Mouse (Mus musculus) limb, embryonic 11.5 days (tissue): ENCODE results near the gene Atrn. TPM values are rescaled to one million over a fixed set of nuclear protein-coding genes. Genes with fewer than 3 reads are reported as not detected.
"Not testable (repeated sequence)": the region's sequence is repeated elsewhere in the genome, so short reads cannot be mapped to it uniquely, and the experiment has no call there.

Source experiments
- ATAC-seq: fragments of 200-750 bp; cut with Nextera tagmentation; 2 replicates; pipeline ENCODE4 v1.8.0; 2017; ENCODE audit warnings: low read depth; ENCODE audit not compliant: insufficient number of reproducible peaks, low FRiP score, low TSS enrichment
- DNase-seq: peaks from one replicate; pipeline ENCODE4 v3.0.0-alpha.2; 2015; ENCODE audit warnings: low spot score
- H3K27ac ChIP-seq: fragments of 300-500 bp; sonication (generic); replicated peaks from 2 replicates; pipeline ENCODE4 v1.5.1; 2014; ENCODE audit warnings: low read depth, mild to moderate bottlenecking, low read length
- H3K27me3 ChIP-seq: fragments of 300-500 bp; sonication (generic); 2 replicates; pipeline ENCODE4 v1.6.1; 2014; ENCODE audit warnings: mild to moderate bottlenecking, low read length, mixed read lengths; ENCODE audit not compliant: control insufficient read depth, insufficient read depth
- H3K36me3 ChIP-seq: fragments of 300-500 bp; sonication (generic); 2 replicates; pipeline ENCODE4 v1.6.1; 2014; ENCODE audit warnings: mild to moderate bottlenecking, low read length, moderate library complexity, mixed read lengths; ENCODE audit not compliant: control insufficient read depth, insufficient read depth
- H3K4me1 ChIP-seq: fragments of 300-500 bp; sonication (generic); 2 replicates; pipeline ENCODE4 v1.6.1; 2014; ENCODE audit warnings: low read length, mixed read lengths; ENCODE audit not compliant: control insufficient read depth, insufficient read depth
- H3K4me2 ChIP-seq: fragments of 300-500 bp; sonication (generic); 2 replicates; pipeline ENCODE4 v1.6.1; 2014; ENCODE audit warnings: low read depth, mild to moderate bottlenecking, moderate library complexity; ENCODE audit not compliant: severe bottlenecking
- H3K4me3 ChIP-seq: fragments of 300-500 bp; sonication (generic); 2 replicates; pipeline ENCODE4 v1.5.1; 2014; ENCODE audit warnings: low read depth, low read length
- H3K9ac ChIP-seq: fragments of 300-500 bp; sonication (generic); 2 replicates; pipeline ENCODE4 v1.6.1; 2014; ENCODE audit warnings: mild to moderate bottlenecking, low read length
- H3K9me3 ChIP-seq: fragments of 300-500 bp; sonication (generic); 2 replicates; pipeline ENCODE4 v1.6.1; 2016; ENCODE audit warnings: low read length; ENCODE audit not compliant: control insufficient read depth
- WGBS: fragments of 180-500 bp; shearing (Covaris S2); extraction: QIAGEN DNeasy Blood & Tissue Kit; methylation state at CpG from one replicate; pipeline ENCODE4 v1.1.7; 2014; 5-methylcytosine and 5-hydroxymethylcytosine counted together
- polyA plus RNA-seq: library from polyadenylated mRNA; unstranded; fragments of >200 nt; fragmentation: Nextera tagmentation; extraction: Ambion mirVana; gene quantifications from 2 replicates; pipeline ENCODE4 v1.2.1, GENCODE M21; 2014

Atrn gene
- polyA plus RNA-seq, 1 experiment from 2014 or later = 8.2 TPM

DNA sequence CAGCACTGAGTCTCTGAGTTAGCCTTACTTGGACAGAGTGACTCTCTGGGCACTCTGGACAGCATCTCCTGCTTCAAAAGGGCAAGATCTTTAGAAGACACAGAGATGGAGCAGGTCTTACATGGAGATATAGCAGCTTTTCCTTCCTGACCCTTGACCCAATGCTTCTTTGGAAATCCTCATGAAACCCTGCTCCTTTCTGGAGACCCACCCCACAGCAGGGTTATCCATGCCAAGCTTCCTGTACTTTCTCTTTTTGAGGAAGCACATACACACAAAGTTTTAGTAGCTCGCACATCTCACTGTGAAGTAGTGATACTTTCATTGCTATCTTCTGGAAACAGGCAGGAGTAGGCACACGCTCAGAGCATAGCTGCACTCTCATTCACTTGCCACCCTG is 118.9 kb downstream of the Atrn start:
- Histone ChIP-seq H3K27me3 (no peaks in the 10 kb centered on the region), H3K9me3 (no peaks in the 10 kb centered on the region), H3K4me1 (no peaks in the 10 kb centered on the region), H3K4me2 (no peak overlapping the region), H3K9ac (no peak overlapping the region), H3K36me3 (no peaks in the 10 kb centered on the region), H3K27ac (no peak overlapping the region), H3K4me3 (no peak overlapping the region)
- 90% methylated on average over 2 of the region's 2 CpGs for WGBS
- no peak for DNase-seq
- no peak for ATAC-seq

- ATAC-seq (no peak), DNase-seq (no peak)
- Histone ChIP-seq H3K4me3 (no peak overlapping the region), H3K27me3 (no peaks in the 10 kb centered on the region), H3K36me3 (no peaks in the 10 kb centered on the region), H3K27ac (no peak overlapping the region), H3K4me2 (no peak overlapping the region), H3K9me3 (no peaks in the 10 kb centered on the region), H3K9ac (no peak overlapping the region), H3K4me1 (no peaks in the 10 kb centered on the region)
- WGBS = 90% methylated on average over 3 of the region's 3 CpGs
Observed at GRCm38 (mm10) chr2:131026941-131027340, 120.6 kb downstream of the Atrn start.

DNA sequence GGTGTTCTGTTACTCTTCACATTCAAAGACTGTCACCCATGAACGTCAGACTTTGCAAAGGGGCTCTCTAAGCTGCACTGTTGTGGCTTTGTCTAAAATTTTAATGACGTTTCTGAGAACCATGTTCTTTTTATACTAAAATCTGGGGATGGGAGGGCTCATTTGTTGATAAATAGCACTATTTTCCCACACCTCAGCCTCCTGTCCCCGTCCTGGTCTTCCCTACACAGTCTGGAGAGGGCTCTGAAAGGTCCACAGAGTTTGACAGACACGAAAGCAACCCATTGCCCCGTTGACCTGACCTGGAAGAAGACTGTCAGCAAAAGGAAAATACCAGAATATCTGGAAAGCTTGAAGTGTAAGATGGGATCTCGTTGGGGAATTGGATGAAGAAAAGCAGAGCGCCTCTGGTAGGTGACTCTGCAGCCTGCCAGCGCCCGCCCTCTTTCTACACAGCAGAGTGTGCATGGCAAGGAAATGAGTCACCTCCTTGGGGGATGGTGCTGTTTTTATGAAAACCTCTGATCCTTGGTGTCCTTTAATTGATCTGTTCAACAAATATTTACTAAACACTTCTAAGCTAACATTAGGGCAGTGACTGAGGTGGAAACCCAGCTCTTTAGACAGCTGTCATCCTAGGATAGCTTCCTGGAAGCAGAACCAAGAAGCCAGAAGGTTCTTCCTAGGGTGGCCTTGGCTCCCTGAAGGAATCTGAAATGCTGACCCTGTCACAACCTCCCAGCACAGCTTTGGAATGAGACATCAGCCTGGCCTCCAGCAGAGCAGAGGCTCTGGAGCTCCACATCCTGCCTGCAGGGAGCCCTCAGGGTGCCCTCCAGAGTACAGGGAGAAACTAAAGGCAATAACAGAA is 123.0 kb downstream of the Atrn start:
- H3K4me3 ChIP-seq = no peak overlapping the region

GRCm38 (mm10) chr2:131030561-131030960 is 124.3 kb downstream of the Atrn start:
- DNase-seq = no peak
- Histone ChIP-seq H3K27me3 (no peaks in the 10 kb centered on the region), H3K36me3 (no peaks in the 10 kb centered on the region), H3K9ac (no peak overlapping the region), H3K9me3 (no peaks in the 10 kb centered on the region), H3K4me2 (no peak overlapping the region), H3K4me1 (no peaks in the 10 kb centered on the region), H3K27ac (no peak overlapping the region), H3K4me3 (no peak overlapping the region)
- ATAC-seq = no peak
- WGBS = 94% methylated on average over 2 of the region's 2 CpGs

More for the DNA sequence above, 123.0 kb downstream of the Atrn start:
- Histone ChIP-seq H3K4me1 (no peaks in the 10 kb centered on the region), H3K9ac (no peak overlapping the region), H3K27ac (no peak overlapping the region), H3K27me3 (no peaks in the 10 kb centered on the region), H3K9me3 (no peaks in the 10 kb centered on the region), H3K36me3 (no peaks in the 10 kb centered on the region), H3K4me2 (no peak overlapping the region)
- ATAC-seq (no peak), DNase-seq (no peak)
- 75% methylated on average over 9 of the region's 9 CpGs for WGBS

- no peaks in the 10 kb centered on the region for H3K4me1 ChIP-seq
- 94% methylated on average over 1 of the region's 1 CpGs for WGBS
Observed at GRCm38 (mm10) chr2:131030998-131031397, 124.7 kb downstream of the Atrn start.

DNA sequence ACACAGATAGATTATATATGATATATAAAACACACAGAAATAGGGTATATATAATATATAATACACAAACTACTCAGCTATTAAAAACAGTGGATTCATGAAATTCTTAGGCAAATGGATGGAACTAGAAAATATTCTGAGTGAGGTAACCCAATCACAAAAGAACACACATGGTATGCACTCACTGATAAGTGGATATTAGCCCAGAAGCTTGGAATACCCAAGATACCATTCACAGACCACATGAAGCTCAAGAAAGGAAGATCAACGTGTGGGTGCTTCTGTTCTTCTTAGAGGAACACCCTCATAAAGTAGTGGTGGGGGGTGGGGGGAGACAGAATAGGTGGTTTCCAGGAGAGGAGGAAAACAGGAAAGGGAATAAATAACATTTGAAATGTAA is 125.1 kb downstream of the Atrn start:
- H3K27ac ChIP-seq = not testable (repeated sequence)

More at GRCm38 (mm10) chr2:131030998-131031397, 124.7 kb downstream of the Atrn start:
- H3K9ac ChIP-seq = no peak overlapping the region
- no peaks in the 10 kb centered on the region for H3K36me3 ChIP-seq
- H3K27ac ChIP-seq = no peak overlapping the region
- no peaks in the 10 kb centered on the region for H3K9me3 ChIP-seq
- H3K27me3 ChIP-seq = no peaks in the 10 kb centered on the region
- no peak overlapping the region for H3K4me3 ChIP-seq
- no peak overlapping the region for H3K4me2 ChIP-seq
- DNase-seq (no peak), ATAC-seq (no peak)

DNA sequence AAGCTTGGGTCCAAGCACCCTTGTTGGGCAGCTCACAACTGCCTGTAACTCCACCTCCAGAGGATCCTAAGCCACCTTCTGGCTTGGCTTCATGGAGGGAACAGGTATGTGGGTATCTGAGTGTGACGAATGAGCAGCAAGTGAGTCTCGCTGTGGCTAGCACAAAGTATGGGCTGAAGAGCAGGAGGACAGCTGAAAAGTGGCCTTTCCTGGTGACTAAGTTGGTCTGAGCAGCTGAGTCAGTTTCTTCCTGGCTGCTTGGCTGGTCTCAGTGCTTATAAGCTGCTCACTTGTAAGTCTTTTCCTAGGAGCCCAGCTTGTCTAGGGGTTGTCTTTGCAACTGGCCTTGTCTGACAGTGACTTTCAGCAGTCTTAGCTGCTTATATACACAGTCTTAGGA is 130.0 kb downstream of the Atrn start:
- H3K36me3 ChIP-seq = no peaks in the 10 kb centered on the region
- DNase-seq (no peak), ATAC-seq (no peak)
- H3K27me3 ChIP-seq = peaks cover 18% of the 10 kb centered on the region
- no peak overlapping the region for H3K4me3 ChIP-seq
- WGBS = 88% methylated on average over 2 of the region's 2 CpGs
- 0 out of 2 replicates have a peak, but pooled peaks cover 5% of the 10 kb centered on the region for H3K4me1 ChIP-seq
- H3K9ac ChIP-seq = no peak overlapping the region
- no peaks in the 10 kb centered on the region for H3K9me3 ChIP-seq
- no peak overlapping the region for H3K4me2 ChIP-seq
- H3K27ac ChIP-seq = no peak overlapping the region

More for the DNA sequence above, 125.1 kb downstream of the Atrn start:
- H3K36me3 ChIP-seq, H3K9ac ChIP-seq, H3K4me1 ChIP-seq, H3K4me3 ChIP-seq, ATAC-seq, H3K4me2 ChIP-seq, DNase-seq, H3K27me3 ChIP-seq, H3K9me3 ChIP-seq: not testable (repeated sequence)
- 62% methylated on average over 1 of the region's 1 CpGs for whole genome bisulfite sequencing

DNA sequence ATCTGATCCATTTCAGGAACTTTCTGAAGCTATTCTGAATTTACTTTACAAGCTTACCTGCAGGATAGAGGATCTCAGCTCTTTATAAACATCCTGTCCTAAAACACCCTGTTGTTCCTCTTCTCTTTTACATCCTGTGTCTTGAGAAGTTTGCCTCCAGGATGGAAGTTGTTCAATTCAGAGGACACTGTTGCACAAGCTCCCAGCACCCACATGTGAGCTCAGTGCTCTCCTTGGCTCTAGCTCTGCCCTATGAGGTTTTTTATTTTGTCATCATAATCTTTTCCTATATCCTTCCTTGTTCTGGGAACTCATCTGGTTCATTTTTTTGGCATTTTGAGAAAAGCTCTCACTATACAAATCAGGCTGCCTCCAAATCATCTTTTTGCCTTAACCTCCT is 130.5 kb downstream of the Atrn start:
- Histone ChIP-seq H3K27ac (no peak overlapping the region), H3K4me2 (no peak overlapping the region), H3K9me3 (no peaks in the 10 kb centered on the region), H3K4me1 (0 out of 2 replicates have a peak, but pooled peaks cover 8% of the 10 kb centered on the region), H3K9ac (no peak overlapping the region), H3K36me3 (no peaks in the 10 kb centered on the region), H3K27me3 (peaks cover 22% of the 10 kb centered on the region), H3K4me3 (no peak overlapping the region)
- no peak for DNase-seq
- no peak for ATAC-seq
